9 mouse cellular contexts compared by ENCODE assay signal in the genomic region with DNA sequence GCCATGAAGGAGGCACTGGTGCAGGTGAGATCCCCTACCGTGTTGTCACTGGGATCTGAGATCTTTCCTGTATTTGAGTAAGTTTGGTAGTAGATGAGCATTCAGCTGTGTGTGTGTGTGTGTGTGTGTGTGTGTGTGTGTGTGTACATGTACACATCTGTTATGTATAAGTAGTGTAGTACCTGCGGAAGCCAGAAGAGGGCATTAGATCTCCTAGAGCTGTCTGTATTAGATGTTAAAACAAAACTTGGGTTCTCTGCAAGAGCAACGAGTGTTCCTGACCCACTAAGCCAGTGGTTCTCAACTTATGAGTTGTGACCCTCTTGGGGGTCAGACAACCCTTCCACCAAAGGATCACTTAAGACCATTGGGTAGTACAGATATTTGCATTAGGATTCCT.
DNase-seq lines count a peak whose midpoint lies in the region; ATAC-seq and TF ChIP-seq lines count a peak whose summit lies in the region.
"Had no signal": no experiment of that assay in that cellular context is flagged by ENCODE, and none has a peak within 500 bp of the region (broad histone marks: within the 10 kb centered on the region; RNA-seq: fewer than 3 reads in every experiment).

No protein-coding gene starts in this region.

- H3K9me3 ChIP-seq in embryonic facial prominence, embryonic 11.5 days (replicated peaks; ENCODE audit: control insufficient read depth, low read length), result no peaks in the 10 kb centered on the region

- no peaks in the 10 kb centered on the region for H3K4me1 ChIP-seq in kidney, adult 2 months (ENCODE audit: control insufficient read depth, insufficient read depth, low read length)
- no peaks in the 10 kb centered on the region for H3K4me1 ChIP-seq in embryonic facial prominence, embryonic 11.5 days (ENCODE audit: control insufficient read depth, insufficient read depth, low read length)

- H3K4me3 ChIP-seq in kidney, adult 2 months (ENCODE audit: insufficient read depth, low read depth, low read length), result no peak overlapping the region
- no peak overlapping the region for H3K4me3 ChIP-seq in embryonic facial prominence, embryonic 11.5 days (ENCODE audit: low read depth, low read length)

- 90% methylated on average over 3 of the region's 3 CpGs for WGBS in kidney, adult 2 months
- WGBS in embryonic facial prominence, embryonic 11.5 days, result 89% methylated on average over 3 of the region's 3 CpGs

- no peak for ATAC-seq in embryonic facial prominence, embryonic 11.5 days (replicated peaks; ENCODE audit: insufficient number of reproducible peaks, low FRiP score, low TSS enrichment, low read depth)
- ATAC-seq in monocyte, adult 5-6 weeks (replicated peaks; ENCODE audit: insufficient number of reproducible peaks, low FRiP score, low TSS enrichment, poor library complexity, severe bottlenecking), result no peak
- ATAC-seq in frontal cortex, adult (ENCODE audit: low TSS enrichment), result no peak

- no peak overlapping the region for H3K27ac ChIP-seq in kidney, adult 2 months (ENCODE audit: insufficient read depth, low read depth, low read length)
- H3K27ac ChIP-seq in embryonic facial prominence, embryonic 11.5 days (replicated peaks; ENCODE audit: low read depth, low read length), result no peak overlapping the region

- H3K4me2 ChIP-seq in embryonic facial prominence, embryonic 11.5 days (ENCODE audit: low read depth, low read length), result no peak overlapping the region

- peaks cover 4% of the 10 kb centered on the region; the same call in 1 of the 2 replicates for H3K36me3 ChIP-seq in kidney, adult 2 months (ENCODE audit: control insufficient read depth, insufficient read depth, low read length)
- peaks cover 25% of the 10 kb centered on the region for H3K36me3 ChIP-seq in embryonic facial prominence, embryonic 11.5 days (replicated peaks; ENCODE audit: control insufficient read depth, insufficient read depth, low read depth, low read length)

- no peak for TF ChIP-seq CTCF in kidney, adult 2 months (conservative IDR thresholded peaks at IDR 0.05; ENCODE audit: insufficient read depth, insufficient read length, low read depth, low read length)

- TF ChIP-seq POLR2A in kidney, adult 2 months (IDR thresholded peaks at IDR 0.05; ENCODE audit: low read depth, low read length), result no peak

- peak; percentile 16 for DNase-seq in kidney, adult 2 months
- no peak for DNase-seq in kidney, adult 11 months
- peak; percentile 25 for DNase-seq in thymus, postnatal 4 days
- no peak for DNase-seq in thymus, postnatal 25 days
- DNase-seq in embryonic facial prominence, embryonic 11.5 days (ENCODE audit: low spot score), result peak; percentile 48
- DNase-seq in gastrocnemius, adult 8-10 months (ENCODE audit: low spot score in 2 of 2), result no peak
- DNase-seq: cerebellum, adult 2 months had no signal

- no peaks in the 10 kb centered on the region for H3K27me3 ChIP-seq in kidney, adult 2 months (replicated peaks; ENCODE audit: control insufficient read depth, insufficient read depth, low read length)
- no peaks in the 10 kb centered on the region for H3K27me3 ChIP-seq in embryonic facial prominence, embryonic 11.5 days (ENCODE audit: control insufficient read depth, insufficient read depth, low read length)

- H3K9ac ChIP-seq in embryonic facial prominence, embryonic 11.5 days (replicated peaks; ENCODE audit: low read length), result no peak overlapping the region

Comparison
In these comparisons a context has a peak if more than half of its experiments do, and no peak if none do; other contexts are left out.
1. DNase-seq: peak in kidney, adult 2 months (single experiment), thymus, postnatal 4 days (single experiment) and embryonic facial prominence, embryonic 11.5 days (single experiment); none in kidney, adult 11 months (single experiment), thymus, postnatal 25 days (single experiment) and gastrocnemius, adult 8-10 months (0 of 2).